Mouse (Mus musculus) stomach, embryonic 16.5 days (tissue): ENCODE measurements at regions not wholly inside any gene's neighbourhood (a gene's known extent, or its start where the extent isn't known, plus 50 kb on each side); places are given as distances from the start of the nearest gene placed in this dataset.
A peak's percentile ranks its signal among the peaks of the same experiment; 100 is the strongest.
"Not testable (repeated sequence)": the region's sequence is repeated elsewhere in the genome, so short reads cannot be mapped to it uniquely, and the experiment has no call there.

ENCODE experiments used
- ATAC-seq: fragments of 200-750 bp; cut with Nextera tagmentation; 2 replicates; pipeline ENCODE4 v1.8.0; 2017; ENCODE audit warnings: moderate number of reproducible peaks, moderate TSS enrichment; ENCODE audit not compliant: insufficient read depth, low FRiP score
- H3K27ac ChIP-seq: fragments of 300-500 bp; sonication (generic); 2 replicates; pipeline ENCODE4 v1.5.1; 2014; ENCODE audit warnings: low read length
- H3K27me3 ChIP-seq: fragments of 300-500 bp; sonication (generic); 2 replicates; pipeline ENCODE4 v1.6.1; 2014; ENCODE audit warnings: low read length, control low read depth, mixed read lengths; ENCODE audit not compliant: control insufficient read depth, insufficient read depth
- H3K36me3 ChIP-seq: fragments of 300-500 bp; sonication (generic); 2 replicates; pipeline ENCODE4 v1.6.1; 2014; ENCODE audit warnings: low read length; ENCODE audit not compliant: control insufficient read depth, insufficient read depth
- H3K4me1 ChIP-seq: fragments of 300-500 bp; sonication (generic); 2 replicates; pipeline ENCODE4 v1.6.1; 2014; ENCODE audit warnings: low read length, control low read depth, mixed read lengths; ENCODE audit not compliant: control insufficient read depth, insufficient read depth
- H3K4me2 ChIP-seq: fragments of 300-500 bp; sonication (generic); 2 replicates; pipeline ENCODE4 v1.6.1; 2014; ENCODE audit warnings: low read depth, low read length, mixed read lengths
- H3K4me3 ChIP-seq: fragments of 300-500 bp; sonication (generic); replicated peaks from 2 replicates; pipeline ENCODE4 v1.5.1; 2014; ENCODE audit warnings: mild to moderate bottlenecking, low read length
- H3K9ac ChIP-seq: fragments of 300-500 bp; sonication (generic); 2 replicates; pipeline ENCODE4 v1.6.1; 2014; ENCODE audit warnings: low read length
- H3K9me3 ChIP-seq: fragments of 300-500 bp; sonication (generic); replicated peaks from 2 replicates; pipeline ENCODE4 v1.6.1; 2016; ENCODE audit warnings: low read length, control low read depth; ENCODE audit not compliant: control insufficient read depth
- WGBS: fragments of 180-500 bp; shearing (Covaris S2); extraction: QIAGEN DNeasy Blood & Tissue Kit; methylation state at CpG from one replicate; pipeline ENCODE4 v1.1.7; 2014; 5-methylcytosine and 5-hydroxymethylcytosine counted together

- H3K9ac ChIP-seq = no peak overlapping the region
- no peaks in the 10 kb centered on the region for H3K27me3 ChIP-seq
- WGBS = 96% methylated on average over 14 of the region's 14 CpGs
- no peaks in the 10 kb centered on the region for H3K4me1 ChIP-seq
- H3K36me3 ChIP-seq = no peaks in the 10 kb centered on the region
- H3K9me3 ChIP-seq = peaks cover 4% of the 10 kb centered on the region; the same call in 1 of the 2 replicates
- H3K4me3 ChIP-seq = no peak overlapping the region
- H3K4me2 ChIP-seq = no peak overlapping the region
- ATAC-seq = no peak
- no peak overlapping the region for H3K27ac ChIP-seq
Measured at GRCm38 (mm10) chr6:37686094-37686493, 156.1 kb downstream of the Akr1d1 start.

GRCm38 (mm10) chr6:37688866-37689617, 159.1 kb downstream of the Akr1d1 start:
- no peaks in the 10 kb centered on the region for H3K4me1 ChIP-seq
- no peak overlapping the region for H3K27ac ChIP-seq
- 40% methylated on average over 1 of the region's 1 CpGs for WGBS
- H3K9me3 ChIP-seq = no peaks in the 10 kb centered on the region
- H3K4me2 ChIP-seq = no peak overlapping the region
- H3K9ac ChIP-seq = no peak overlapping the region
- no peaks in the 10 kb centered on the region for H3K27me3 ChIP-seq
- ATAC-seq = no peak
- no peaks in the 10 kb centered on the region for H3K36me3 ChIP-seq
- H3K4me3 ChIP-seq = no peak overlapping the region

DNA sequence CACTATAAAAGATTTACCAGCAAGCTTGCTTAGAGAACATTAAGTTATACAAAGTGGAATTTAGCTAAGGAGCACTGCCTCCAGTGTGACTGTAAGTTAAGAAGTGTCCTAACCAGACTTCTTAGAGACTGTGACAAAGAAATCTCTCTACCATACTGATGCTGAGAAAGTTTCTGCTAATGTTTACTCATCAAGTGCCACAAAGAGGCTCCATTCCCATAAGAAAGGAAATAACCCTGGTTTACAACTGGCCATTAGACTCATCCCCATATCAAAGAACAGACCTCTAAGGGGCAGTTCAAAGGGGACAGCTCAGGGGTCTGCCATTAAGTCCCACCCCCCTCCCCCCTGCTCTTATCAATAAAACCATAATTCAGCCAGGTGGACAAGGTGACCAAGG, 159.7 kb downstream of the Akr1d1 start:
- no peaks in the 10 kb centered on the region for H3K27me3 ChIP-seq
- H3K36me3 ChIP-seq = no peaks in the 10 kb centered on the region
- H3K9ac ChIP-seq = no peak overlapping the region
- H3K9me3 ChIP-seq = no peaks in the 10 kb centered on the region
- H3K4me2 ChIP-seq = no peak overlapping the region
- no peak for ATAC-seq
- H3K27ac ChIP-seq = no peak overlapping the region
- no peak overlapping the region for H3K4me3 ChIP-seq
- H3K4me1 ChIP-seq = no peaks in the 10 kb centered on the region

GRCm38 (mm10) chr6:37691976-37692644, 162.1 kb downstream of the Akr1d1 start:
- Histone ChIP-seq H3K27me3 (no peaks in the 10 kb centered on the region), H3K4me3 (no peak overlapping the region), H3K9me3 (no peaks in the 10 kb centered on the region), H3K4me2 (no peak overlapping the region), H3K36me3 (no peaks in the 10 kb centered on the region), H3K4me1 (no peaks in the 10 kb centered on the region), H3K27ac (no peak overlapping the region), H3K9ac (no peak overlapping the region)
- ATAC-seq = no peak
- 86% methylated on average over 7 of the region's 7 CpGs for WGBS

GRCm38 (mm10) chr6:37692758-37693157, 162.8 kb downstream of the Akr1d1 start:
- no peak overlapping the region for H3K4me2 ChIP-seq
- ATAC-seq = no peak
- no peaks in the 10 kb centered on the region for H3K4me1 ChIP-seq
- WGBS = 74% methylated on average over 2 of the region's 2 CpGs
- no peak overlapping the region for H3K4me3 ChIP-seq
- H3K27ac ChIP-seq = no peak overlapping the region
- no peaks in the 10 kb centered on the region for H3K27me3 ChIP-seq
- no peak overlapping the region for H3K9ac ChIP-seq
- no peaks in the 10 kb centered on the region for H3K36me3 ChIP-seq
- H3K9me3 ChIP-seq = no peaks in the 10 kb centered on the region

DNA sequence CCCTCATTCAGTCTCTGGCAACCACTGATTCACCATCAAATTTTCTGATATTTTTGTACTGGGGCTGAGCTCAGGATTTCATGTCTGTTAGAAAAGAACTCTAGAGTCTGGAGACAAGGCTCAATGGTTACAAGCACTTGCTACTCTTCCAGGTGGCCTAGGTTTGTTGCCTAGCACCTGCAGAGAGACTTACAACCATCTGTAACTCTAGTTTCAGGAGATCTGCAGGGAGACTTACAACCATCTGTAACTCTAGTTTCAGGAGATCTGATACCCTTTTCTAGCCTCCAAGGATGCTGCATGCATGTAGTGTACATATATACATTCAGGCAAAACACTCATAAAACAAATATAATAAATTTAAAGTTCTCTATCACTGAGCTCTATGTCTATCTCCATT, 166.1 kb downstream of the Akr1d1 start:
- no peak overlapping the region for H3K27ac ChIP-seq
- H3K9me3 ChIP-seq = 0 out of 2 replicates have a peak, but pooled peaks cover 4% of the 10 kb centered on the region
- ATAC-seq = no peak
- no peak overlapping the region for H3K4me3 ChIP-seq
- no peaks in the 10 kb centered on the region for H3K4me1 ChIP-seq
- no peak overlapping the region for H3K9ac ChIP-seq
- no peaks in the 10 kb centered on the region for H3K36me3 ChIP-seq
- H3K4me2 ChIP-seq = no peak overlapping the region
- H3K27me3 ChIP-seq = no peaks in the 10 kb centered on the region

DNA sequence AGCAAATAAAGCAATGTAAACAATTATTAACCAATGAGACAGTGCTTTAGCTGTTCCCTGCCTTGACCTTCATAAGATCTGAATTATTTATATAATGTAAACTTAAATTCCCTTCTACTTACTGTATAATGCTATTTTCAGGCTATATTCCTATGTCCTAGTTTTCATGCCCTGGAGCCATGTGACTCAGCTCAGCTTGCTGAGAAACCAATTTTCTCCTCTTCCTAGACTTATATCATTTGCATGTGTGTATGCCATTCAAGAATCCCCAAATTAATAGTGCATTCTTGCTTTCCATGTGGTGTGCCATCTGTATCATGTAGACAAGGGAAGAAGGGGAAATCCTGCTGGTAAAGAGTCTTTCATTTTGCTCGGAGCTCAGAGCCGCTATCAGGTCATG, 166.7 kb upstream of the Trim24 start:
- H3K4me2 ChIP-seq = no peak overlapping the region
- no peak overlapping the region for H3K4me3 ChIP-seq
- WGBS = 91% methylated on average over 2 of the region's 2 CpGs
- no peak for ATAC-seq
- no peaks in the 10 kb centered on the region for H3K36me3 ChIP-seq
- no peak overlapping the region for H3K9ac ChIP-seq
- no peaks in the 10 kb centered on the region for H3K27me3 ChIP-seq
- H3K4me1 ChIP-seq = no peaks in the 10 kb centered on the region
- peaks cover 12% of the 10 kb centered on the region; the same call in 1 of the 2 replicates for H3K9me3 ChIP-seq
- no peak overlapping the region for H3K27ac ChIP-seq

GRCm38 (mm10) chr6:37705733-37706145, 164.9 kb upstream of the Trim24 start:
- 69% methylated on average over 1 of the region's 1 CpGs for WGBS
- no peak overlapping the region for H3K4me2 ChIP-seq
- H3K36me3 ChIP-seq = no peaks in the 10 kb centered on the region
- no peak overlapping the region for H3K9ac ChIP-seq
- H3K27me3 ChIP-seq = no peaks in the 10 kb centered on the region
- H3K4me3 ChIP-seq = no peak overlapping the region
- peaks cover 9% of the 10 kb centered on the region; the same call in 1 of the 2 replicates for H3K9me3 ChIP-seq
- H3K27ac ChIP-seq = no peak overlapping the region
- ATAC-seq = peak; percentile 33; the same call in 1 of the 2 replicates
- no peaks in the 10 kb centered on the region for H3K4me1 ChIP-seq

- not testable (repeated sequence) for H3K4me1 ChIP-seq, H3K27ac ChIP-seq, H3K9me3 ChIP-seq, H3K4me3 ChIP-seq, H3K36me3 ChIP-seq, H3K4me2 ChIP-seq, H3K9ac ChIP-seq, ATAC-seq, H3K27me3 ChIP-seq
- WGBS = 80% methylated on average over 1 of the region's 1 CpGs
Measured at GRCm38 (mm10) chr6:37707671-37708070, 162.9 kb upstream of the Trim24 start.
